Mouse (Mus musculus) yolk sac, embryonic 10.5 days (tissue): ENCODE measurements around the gene Cyp2b23.
"Not testable (repeated sequence)": the region's sequence is repeated elsewhere in the genome, so short reads cannot be mapped to it uniquely, and the experiment has no call there.

Experiments used
- DNase-seq: peaks from one replicate; pipeline ENCODE4 v3.0.0-alpha.2; 2017; ENCODE audit warnings: low spot score

Cyp2b23 gene

GRCm38 (mm10) chr7:26686337-26686736 lies at the start of gene Cyp2b23:
Cyp2b23 (minus strand) TSS chr7:26686437.
- no peak for DNase-seq

GRCm38 (mm10) chr7:26711061-26711460 lies 24.8 kb upstream of the Cyp2b23 start:
- DNase-seq: no peak

DNA sequence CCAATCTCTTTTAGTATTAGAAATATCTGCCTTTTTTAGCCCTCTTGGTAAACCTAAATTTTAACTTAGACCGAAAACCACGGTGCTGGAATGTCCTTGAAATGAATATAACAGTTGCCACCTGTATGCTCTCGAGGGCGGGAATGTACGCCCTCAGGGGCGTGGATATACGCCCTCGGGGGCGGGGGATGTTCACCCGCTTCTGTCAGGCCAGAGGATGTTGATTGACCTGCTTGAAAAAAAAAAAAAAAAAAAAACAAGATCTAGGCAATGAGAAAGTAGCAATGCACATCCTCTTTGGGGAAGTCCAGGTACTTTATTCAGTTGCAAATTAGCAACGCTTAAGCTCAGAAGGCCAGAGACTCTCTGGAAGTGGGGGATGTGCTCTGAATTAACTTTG lies 20.8 kb upstream of the Cyp2b23 start:
- DNase-seq: no peak

- not testable (repeated sequence) for DNase-seq
Measured at GRCm38 (mm10) chr7:26706191-26706590, 20.0 kb upstream of the Cyp2b23 start.

DNA sequence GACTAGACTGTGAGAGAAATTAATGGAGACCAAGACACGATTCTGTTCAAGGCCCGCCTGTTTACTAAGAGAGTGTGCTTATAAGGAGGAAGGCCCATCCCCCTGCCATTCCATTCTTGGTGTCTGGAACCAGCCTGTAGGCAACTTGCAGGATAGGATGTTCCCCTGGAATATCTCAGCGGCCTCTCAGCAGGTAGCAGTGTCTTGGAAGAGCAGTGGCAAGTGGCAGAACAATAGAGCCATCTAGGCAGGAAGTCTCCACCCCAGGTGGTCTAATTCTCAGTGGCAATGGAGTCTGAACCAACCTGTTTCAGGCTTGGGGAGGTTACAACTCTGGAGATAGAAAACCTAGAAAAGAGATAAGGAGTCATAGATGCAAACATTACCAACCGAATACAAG lies 13.9 kb upstream of the Cyp2b23 start:
- no peak for DNase-seq

GRCm38 (mm10) chr7:26685713-26686112 lies 524 bp downstream of the Cyp2b23 start:
- no peak for DNase-seq

DNA sequence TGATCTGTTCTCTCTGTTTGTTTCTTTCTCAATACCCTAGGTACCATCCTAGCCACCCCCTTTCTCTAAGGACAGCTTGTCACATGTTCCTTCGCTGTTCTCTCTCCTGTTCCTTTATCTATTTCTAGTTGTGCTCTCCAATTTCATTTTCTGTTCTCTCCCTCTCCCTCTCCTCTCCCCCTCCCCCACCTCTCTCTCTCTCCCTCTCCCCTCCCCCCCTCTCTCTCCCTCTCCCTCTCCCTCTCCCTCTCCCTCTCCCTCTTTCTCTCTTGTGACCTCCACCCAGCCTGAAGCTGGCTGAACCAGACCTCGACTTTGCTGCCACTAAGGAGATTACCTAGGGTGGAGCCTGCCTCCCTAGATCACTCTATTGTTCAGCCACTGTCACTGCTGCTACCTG lies 18.8 kb downstream of the Cyp2b23 start:
- DNase-seq: not testable (repeated sequence)

- no peak for DNase-seq
Measured at GRCm38 (mm10) chr7:26666011-26666410, 20.2 kb downstream of the Cyp2b23 start.

DNA sequence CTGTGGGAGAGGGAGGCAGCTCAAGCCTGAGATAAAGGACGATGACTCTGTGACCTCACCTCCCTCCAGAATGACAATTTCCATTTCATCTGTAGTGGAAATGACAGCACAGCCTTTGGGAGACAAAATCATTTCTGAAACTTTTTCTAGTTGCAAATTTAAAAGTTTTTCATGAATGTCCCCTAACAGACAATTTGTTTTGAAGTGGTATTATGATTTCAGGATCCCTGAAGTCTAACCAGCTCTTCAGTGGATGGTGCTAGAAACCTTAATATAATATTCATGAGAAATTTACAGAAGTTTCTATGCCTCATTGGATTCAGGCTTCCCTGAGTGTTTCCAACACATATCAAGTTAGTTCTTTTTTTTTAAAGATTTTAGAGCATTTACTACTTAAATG lies 67.9 kb downstream of the Cyp2b23 start, which contains the start of gene Vmn1r185:
Vmn1r185 (minus strand) TSS at position 101 of the 400 bp plus-strand sequence.
- not testable (repeated sequence) for DNase-seq
